Mouse (Mus musculus) ovary, postnatal 10 days (tissue): ENCODE results near the gene Bri3.

ENCODE experiments used
- DNase-seq: peaks from one replicate; pipeline ENCODE4 v3.0.0; 2022; ENCODE audit warnings: low spot score

Gene Bri3

GRCm38 (mm10) chr5:144243901-144244487, at the start of gene Bri3:
Gene Bri3, plus strand, starts transcription at chr5:144244437.
- no peak for DNase-seq

GRCm38 (mm10) chr5:144195567-144195966, 48.7 kb upstream of the Bri3 start:
- DNase-seq: no peak

DNA sequence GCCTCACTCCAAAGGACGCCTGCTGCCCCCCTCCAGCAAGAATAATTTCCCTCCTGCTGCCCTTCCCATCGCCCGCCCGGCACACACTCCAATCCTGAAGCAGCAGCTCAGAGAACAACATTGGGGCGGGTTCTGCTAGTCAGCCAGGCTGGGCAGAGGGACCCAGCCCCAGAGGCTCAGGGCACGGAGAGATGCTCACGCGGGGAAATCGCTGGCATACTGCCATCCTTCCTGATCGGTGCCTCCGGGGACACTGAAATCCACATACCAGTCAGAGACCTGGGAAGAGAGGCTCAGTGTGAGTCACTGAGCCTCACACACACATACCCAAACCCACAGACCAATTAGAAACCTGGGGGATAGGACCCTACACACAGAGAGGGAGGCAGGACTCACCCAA, 43.6 kb upstream of the Bri3 start:
- no peak for DNase-seq

DNA sequence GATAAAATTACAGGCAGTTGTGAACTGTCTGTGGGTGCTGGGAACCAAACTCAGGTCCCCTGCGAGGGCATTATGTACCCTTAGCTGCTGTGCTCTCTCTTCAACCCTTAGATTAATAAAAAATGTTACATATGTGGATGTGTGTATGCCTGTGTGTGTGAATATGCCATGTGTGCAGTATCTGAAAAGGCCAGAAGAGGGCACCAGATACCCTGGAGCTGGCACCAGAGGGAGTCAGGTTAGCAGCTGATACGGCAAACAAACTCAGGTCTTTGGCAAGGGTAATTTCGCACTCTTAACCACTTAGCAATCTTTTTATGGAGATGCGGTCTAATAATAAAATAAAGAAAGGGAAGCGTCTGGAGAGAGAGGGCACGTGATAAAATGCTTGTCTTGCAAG, 41.8 kb upstream of the Bri3 start:
- DNase-seq: no peak

- DNase-seq: no peak
These were observed 40.8 kb upstream of the Bri3 start for GRCm38 (mm10) chr5:144203398-144203959.

GRCm38 (mm10) chr5:144204303-144204702, 39.9 kb upstream of the Bri3 start:
- DNase-seq: no peak

- DNase-seq: no peak
These were observed 39.3 kb upstream of the Bri3 start for GRCm38 (mm10) chr5:144204911-144205310.

DNA sequence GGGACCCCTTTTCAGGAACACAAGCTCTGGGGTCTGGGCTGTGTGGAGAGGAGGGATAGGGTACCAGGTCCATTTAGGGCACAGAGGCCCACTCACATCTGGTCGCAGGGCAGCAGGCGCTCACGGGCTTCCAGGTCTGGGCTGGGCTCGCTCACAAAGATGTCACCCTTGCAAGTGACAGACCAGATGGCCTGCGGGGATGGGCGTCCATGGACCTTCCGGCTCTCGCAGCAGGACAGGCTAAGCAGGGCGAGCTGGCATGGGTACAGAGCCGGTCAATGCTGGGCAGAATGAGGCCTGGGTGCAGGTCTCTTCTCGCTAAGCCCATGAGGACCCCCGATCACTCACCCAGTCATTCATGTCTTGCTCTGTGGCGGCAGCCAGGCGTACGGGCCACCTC, 38.2 kb upstream of the Bri3 start:
- no peak for DNase-seq

- no peak for DNase-seq
These were observed 36.8 kb upstream of the Bri3 start for GRCm38 (mm10) chr5:144207478-144207877.

DNA sequence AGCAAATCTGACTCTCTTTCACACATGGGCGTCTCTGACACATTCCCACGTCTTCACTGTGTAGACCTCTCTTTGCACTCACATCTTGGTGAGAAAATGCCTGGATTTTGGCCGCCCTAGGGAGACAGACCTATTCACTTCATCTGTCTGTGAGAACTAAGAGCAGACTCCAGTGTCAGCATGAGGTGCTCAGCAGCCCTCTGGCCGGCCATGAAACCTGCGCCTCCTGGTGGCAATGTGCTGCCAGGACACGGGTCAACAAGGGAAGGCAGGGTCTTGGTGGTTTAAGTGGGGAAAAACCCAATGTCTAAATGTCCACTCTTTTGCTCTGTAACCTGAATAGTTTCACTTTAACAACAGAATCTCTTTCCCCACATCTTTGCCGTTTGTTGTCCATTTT, 29.8 kb upstream of the Bri3 start:
- DNase-seq: peak; percentile 22

- no peak for DNase-seq
These were observed 28.2 kb upstream of the Bri3 start for GRCm38 (mm10) chr5:144215992-144216391.

DNA sequence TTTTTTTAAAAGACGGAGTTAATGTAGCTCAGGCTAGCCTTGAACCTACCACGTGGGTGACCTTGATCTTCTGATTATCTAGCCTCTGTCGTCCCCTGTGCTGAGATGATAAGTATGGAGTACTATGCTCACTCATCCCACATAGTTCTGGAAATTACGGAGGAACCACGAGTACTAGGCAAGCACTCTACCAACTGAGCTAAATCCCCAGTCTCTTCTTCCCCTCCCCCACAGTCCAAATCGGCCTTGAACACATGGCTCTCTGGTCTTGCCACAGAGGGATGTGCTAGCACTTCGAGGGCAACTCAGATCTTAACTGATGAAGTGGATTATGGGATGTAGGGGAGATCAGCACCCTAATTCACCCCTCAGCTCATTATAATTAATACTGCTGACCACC, 26.2 kb upstream of the Bri3 start:
- no peak for DNase-seq

DNA sequence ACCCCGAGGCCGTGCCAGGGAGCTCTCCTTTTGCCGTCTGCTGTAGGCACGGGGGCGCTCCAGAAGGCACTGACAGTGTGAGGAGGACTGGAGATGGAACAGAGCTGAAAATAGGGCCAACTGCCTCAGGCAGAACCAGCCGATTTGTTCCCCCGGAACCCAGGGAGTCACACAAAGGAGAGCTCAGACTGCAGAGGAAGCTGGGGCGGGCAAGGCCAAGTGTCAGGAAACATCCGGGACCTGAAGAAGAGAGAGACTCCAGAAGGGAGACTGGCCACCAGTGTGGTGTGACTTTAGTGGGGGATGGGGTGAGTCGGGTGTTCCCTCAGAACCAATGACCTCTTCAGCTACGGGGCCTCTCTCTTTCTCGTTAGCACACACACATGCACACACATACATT, 24.9 kb upstream of the Bri3 start:
- no peak for DNase-seq

GRCm38 (mm10) chr5:144219936-144220335, 24.3 kb upstream of the Bri3 start:
- DNase-seq: no peak

DNA sequence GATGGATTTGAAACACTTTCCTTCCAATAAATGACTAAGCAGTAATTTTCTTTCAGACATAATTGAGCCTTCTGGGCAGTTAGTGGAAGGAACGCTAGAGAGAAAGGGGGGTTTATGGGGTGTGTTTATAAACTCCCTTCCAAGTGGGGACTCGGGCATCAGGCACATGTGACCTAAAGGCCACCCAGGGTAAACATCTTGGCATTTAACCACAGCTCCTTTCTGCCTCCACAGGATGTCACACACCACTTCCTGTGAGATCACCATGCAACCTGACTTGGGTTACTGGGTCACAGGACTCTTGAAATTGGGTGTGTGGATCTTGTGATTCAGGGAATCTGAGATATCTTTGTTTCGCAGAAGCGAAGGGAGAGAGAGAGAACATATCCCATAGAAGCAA, 22.9 kb upstream of the Bri3 start:
- DNase-seq: no peak

- no peak for DNase-seq
These were observed 21.3 kb upstream of the Bri3 start for GRCm38 (mm10) chr5:144222811-144223502.

DNA sequence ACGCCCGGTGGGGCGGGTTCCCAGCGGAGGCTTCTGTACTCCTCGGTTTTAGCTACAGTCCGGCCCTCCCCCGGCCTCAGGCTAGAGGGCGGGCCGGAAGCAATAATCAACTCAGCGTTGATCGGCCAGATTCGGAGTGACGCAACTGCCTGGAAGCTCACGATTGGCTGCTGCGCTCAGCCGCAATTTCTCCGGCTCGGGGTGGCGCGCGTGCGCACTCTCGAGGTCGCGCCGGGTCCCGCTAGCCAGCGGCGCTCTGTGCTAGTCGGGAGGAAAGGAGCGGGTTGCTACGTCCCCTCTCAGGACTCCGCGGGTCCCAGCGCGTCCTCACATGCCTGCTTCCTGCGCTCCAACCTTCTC, 20.8 kb upstream of the Bri3 start, which contains the start of gene Tecpr1:
Gene Tecpr1, minus strand, starts transcription at position 113 of the 360 bp plus-strand sequence.
- peak; percentile 85 for DNase-seq

GRCm38 (mm10) chr5:144223899-144224816, 20.1 kb upstream of the Bri3 start:
- DNase-seq: no peak

DNA sequence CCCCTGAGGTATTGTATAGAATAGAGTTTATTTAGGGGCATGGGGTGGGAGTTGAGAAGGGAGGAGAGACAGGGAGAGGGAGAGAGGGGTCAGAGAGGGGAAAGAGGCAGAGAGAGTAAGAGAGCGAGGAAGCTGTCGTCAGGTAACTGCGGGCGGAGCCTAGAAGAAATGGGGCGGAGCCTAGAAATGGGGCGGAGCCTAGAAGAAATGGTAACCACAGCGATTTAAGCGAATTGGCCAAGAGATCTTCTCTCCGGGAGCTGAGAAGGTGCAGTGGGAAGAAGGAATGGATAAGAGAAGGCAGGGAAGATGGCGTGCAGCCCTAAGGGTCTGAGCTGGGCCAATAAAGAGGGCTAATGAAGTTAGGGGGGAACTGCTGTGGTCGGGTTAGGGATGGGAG, 18.0 kb upstream of the Bri3 start:
- no peak for DNase-seq

GRCm38 (mm10) chr5:144230216-144230615, 14.0 kb upstream of the Bri3 start:
- no peak for DNase-seq

GRCm38 (mm10) chr5:144231410-144231809, 12.8 kb upstream of the Bri3 start:
- no peak for DNase-seq

GRCm38 (mm10) chr5:144232531-144232930, 11.7 kb upstream of the Bri3 start:
- DNase-seq: no peak

DNA sequence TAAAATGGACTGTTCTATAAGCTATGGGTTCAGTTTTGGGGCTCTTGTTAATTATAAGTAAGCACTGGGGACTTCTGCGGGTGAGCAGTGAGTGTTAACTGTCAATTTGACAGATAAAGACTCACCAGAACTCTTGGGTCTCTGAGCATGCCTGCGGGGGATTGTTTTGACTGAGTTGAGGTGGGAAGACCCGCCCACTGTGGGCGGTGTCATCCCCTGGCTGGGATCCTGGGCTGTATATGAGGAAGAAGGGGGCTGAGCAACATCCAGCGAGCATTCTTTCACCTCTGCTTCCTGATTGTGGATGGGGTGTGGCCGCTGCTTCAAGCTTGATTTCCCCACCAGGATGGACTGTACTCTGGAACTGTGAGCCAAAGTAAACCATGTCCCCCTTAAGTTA, 10.0 kb upstream of the Bri3 start:
- no peak for DNase-seq
